Comparison of ENCODE assay signal across 20 mouse cellular contexts in the genomic region with DNA sequence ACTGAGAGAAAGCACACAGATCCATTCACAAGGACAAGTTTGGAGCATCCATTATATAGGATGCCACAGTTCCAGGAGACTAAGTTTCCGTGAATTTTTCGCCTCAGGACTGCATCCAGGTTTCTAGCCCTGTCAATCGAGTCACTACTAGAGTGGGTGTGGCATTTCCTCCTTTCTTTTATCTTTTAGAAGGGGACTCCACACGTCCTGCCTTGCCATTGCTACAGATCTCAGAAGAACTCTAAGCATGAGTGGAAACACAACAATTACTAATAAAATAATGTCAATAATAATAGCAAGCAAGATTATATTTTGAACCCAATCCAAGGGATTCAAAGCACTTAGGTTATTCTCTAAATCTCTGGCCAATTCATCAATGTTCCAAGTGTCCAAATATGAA. TPM values are rescaled to one million over a fixed set of nuclear protein-coding genes. Genes with fewer than 3 reads are reported as not detected.
"Had no signal": no experiment of that assay in that cellular context is flagged by ENCODE, and none has a peak within 500 bp of the region (broad histone marks: within the 10 kb centered on the region; RNA-seq: fewer than 3 reads in every experiment).

No protein-coding gene starts in this region.

- H3K9me3 ChIP-seq: neural tube, embryonic 15.5 days; stomach, embryonic 15.5 days had no signal

- H3K4me3 ChIP-seq: neural tube, embryonic 12.5 days; neural tube, embryonic 13.5 days; neural tube, embryonic 15.5 days; stomach, embryonic 15.5 days had no signal

- DNase-seq: retina, postnatal 1 day; right cerebral cortex, adult 18-20 months; right cerebral cortex, postnatal 14 days; right cerebral cortex, postnatal 25 days; right cerebral cortex, postnatal 4 days; spleen, adult 18-20 months; thymus, adult 18-20 months; thymus, adult 2 months; thymus, postnatal 14 days; thymus, postnatal 25 days; thymus, postnatal 36 days; thymus, postnatal 4 days had no signal

- H3K27ac ChIP-seq: neural tube, embryonic 12.5 days; neural tube, embryonic 13.5 days; neural tube, embryonic 15.5 days; stomach, embryonic 15.5 days; stomach, postnatal 0 days had no signal

- H3K36me3 ChIP-seq: neural tube, embryonic 12.5 days; neural tube, embryonic 13.5 days; neural tube, embryonic 15.5 days; stomach, embryonic 15.5 days had no signal

- H3K9ac ChIP-seq: neural tube, embryonic 12.5 days; neural tube, embryonic 13.5 days; neural tube, embryonic 15.5 days; stomach, embryonic 15.5 days had no signal

- H3K4me1 ChIP-seq: neural tube, embryonic 12.5 days; neural tube, embryonic 13.5 days; neural tube, embryonic 15.5 days; stomach, embryonic 15.5 days had no signal

- H3K27me3 ChIP-seq: neural tube, embryonic 12.5 days; neural tube, embryonic 13.5 days; neural tube, embryonic 15.5 days; stomach, embryonic 15.5 days had no signal

RNA-seq across cellular contexts. Expression of a gene that starts 8.1 kb away (rescaled TPM):
- polyA plus RNA-seq: neural tube, embryonic 12.5 days; neural tube, embryonic 13.5 days; neural tube, embryonic 14.5 days; neural tube, embryonic 15.5 days; spleen, adult 2 months; stomach, embryonic 15.5 days; thymus, adult 2 months; urinary bladder, adult 2 months had no signal
